Mouse (Mus musculus) forebrain, embryonic 16.5 days (tissue): ENCODE measurements around the gene Acacb. TPM values are rescaled to one million over a fixed set of nuclear protein-coding genes. Genes with fewer than 3 reads are reported as not detected.
A peak's percentile ranks its signal among the peaks of the same experiment; 100 is the strongest.

ENCODE experiments used
- ATAC-seq: fragments of 200-750 bp; cut with Nextera tagmentation; 2 replicates; pipeline ENCODE4 v1.8.0; 2017; ENCODE audit warnings: mild to moderate bottlenecking, moderate library complexity
- H3K27ac ChIP-seq: fragments of 300-500 bp; sonication (generic); 2 replicates; pipeline ENCODE4 v1.5.1; 2014; ENCODE audit warnings: low read length, control low read depth
- H3K27me3 ChIP-seq: fragments of 300-500 bp; sonication (generic); replicated peaks from 2 replicates; pipeline ENCODE4 v1.6.1; 2014; ENCODE audit warnings: low read length; ENCODE audit not compliant: control insufficient read depth, insufficient read depth
- H3K36me3 ChIP-seq: fragments of 300-500 bp; sonication (generic); 2 replicates; pipeline ENCODE4 v1.6.1; 2014; ENCODE audit not compliant: control insufficient read depth, insufficient read depth
- H3K4me1 ChIP-seq: fragments of 300-500 bp; sonication (generic); replicated peaks from 2 replicates; pipeline ENCODE4 v1.6.1; 2014; ENCODE audit warnings: low read length; ENCODE audit not compliant: control insufficient read depth, insufficient read depth
- H3K4me2 ChIP-seq: fragments of 300-500 bp; sonication (generic); 2 replicates; pipeline ENCODE4 v1.6.1; 2014; ENCODE audit warnings: mild to moderate bottlenecking, low read length, control low read depth
- H3K4me3 ChIP-seq: fragments of 300-500 bp; sonication (generic); replicated peaks from 2 replicates; pipeline ENCODE4 v1.5.1; 2014; ENCODE audit warnings: mild to moderate bottlenecking, low read length, control low read depth
- H3K9ac ChIP-seq: fragments of 300-500 bp; sonication (generic); replicated peaks from 2 replicates; pipeline ENCODE4 v1.6.1; 2014; ENCODE audit warnings: low read depth, low read length, control low read depth
- H3K9me3 ChIP-seq: fragments of 300-500 bp; sonication (generic); 2 replicates; pipeline ENCODE4 v1.6.1; 2016; ENCODE audit warnings: low read length; ENCODE audit not compliant: control insufficient read depth
- WGBS: fragments of 180-500 bp; shearing (Covaris S2); extraction: QIAGEN DNeasy Blood & Tissue Kit; methylation state at CpG from one replicate; pipeline ENCODE4 v1.1.7; 2014; 5-methylcytosine and 5-hydroxymethylcytosine counted together
- polyA plus RNA-seq: library from polyadenylated mRNA; unstranded; fragments of >200 nt; fragmentation: Nextera tagmentation; extraction: Ambion mirVana; gene quantifications from 2 replicates; pipeline ENCODE4 v1.2.1, GENCODE M21; 2015

Gene Acacb
- polyA plus RNA-seq, 1 experiment from 2014 or later = 2.9 TPM

DNA sequence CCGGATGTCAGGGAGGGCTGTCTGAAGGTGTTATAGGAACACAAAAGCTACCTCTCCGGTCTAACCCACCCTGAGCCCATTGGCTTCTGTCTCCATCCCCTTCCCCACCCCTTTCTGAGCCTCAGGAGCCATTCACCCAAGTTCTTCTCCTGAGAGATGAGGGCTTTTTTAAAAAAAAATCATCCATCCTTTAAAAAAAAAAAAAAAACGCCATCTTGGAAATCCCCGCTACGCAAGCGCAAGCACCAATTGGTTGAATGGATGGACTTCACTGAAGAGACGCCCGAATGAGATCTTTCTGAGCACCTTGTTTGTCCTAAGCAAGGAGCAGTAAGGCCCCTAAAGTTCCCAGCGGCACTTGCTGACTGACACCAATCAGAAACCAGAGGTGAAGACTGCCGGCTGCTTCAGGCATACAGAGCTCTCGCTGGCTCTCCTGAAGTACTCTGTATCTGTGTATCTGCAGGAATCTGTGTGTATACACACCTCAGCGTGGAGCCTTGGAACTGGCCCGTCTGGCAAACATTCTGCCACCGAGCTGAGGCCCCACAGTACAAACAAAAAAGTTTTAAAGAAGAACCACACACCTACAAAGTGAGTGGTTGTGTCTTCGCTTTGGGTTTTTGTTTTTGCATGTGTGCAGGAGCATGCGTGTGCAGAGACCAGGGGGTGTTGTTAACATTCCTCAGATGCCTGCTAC, 140.7 kb downstream of the Acacb start:
- H3K4me3 ChIP-seq = no peak overlapping the region
- H3K9ac ChIP-seq = no peak overlapping the region
- H3K9me3 ChIP-seq = no peaks in the 10 kb centered on the region
- no peak overlapping the region for H3K4me2 ChIP-seq
- no peak overlapping the region for H3K27ac ChIP-seq
- peaks cover 13% of the 10 kb centered on the region for H3K4me1 ChIP-seq
- no peaks in the 10 kb centered on the region for H3K27me3 ChIP-seq
- 87% methylated on average over 16 of the region's 16 CpGs for WGBS
- no peaks in the 10 kb centered on the region for H3K36me3 ChIP-seq
- no peak for ATAC-seq

DNA sequence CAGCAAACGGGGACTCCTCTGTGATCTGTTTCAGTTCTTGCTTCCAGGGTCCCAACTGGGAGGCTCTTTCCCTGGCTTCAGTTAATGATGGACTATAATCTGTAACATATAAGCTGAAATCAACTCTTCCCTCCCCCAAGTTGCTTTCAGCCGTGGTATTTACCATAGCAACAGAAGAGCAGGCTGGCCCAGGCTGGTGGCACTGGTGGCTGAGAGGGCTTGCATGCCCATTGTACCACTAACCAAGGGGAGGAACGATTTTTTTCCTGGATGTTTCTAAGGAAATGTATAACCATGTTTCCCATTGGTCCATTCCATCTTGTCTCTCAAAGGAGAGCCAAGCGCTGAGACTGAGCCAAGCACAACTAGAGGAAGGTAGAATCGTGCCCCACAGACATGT, 142.1 kb downstream of the Acacb start:
- no peak overlapping the region for H3K4me3 ChIP-seq
- H3K27ac ChIP-seq = no peak overlapping the region
- 84% methylated on average over 5 of the region's 5 CpGs for WGBS

DNA sequence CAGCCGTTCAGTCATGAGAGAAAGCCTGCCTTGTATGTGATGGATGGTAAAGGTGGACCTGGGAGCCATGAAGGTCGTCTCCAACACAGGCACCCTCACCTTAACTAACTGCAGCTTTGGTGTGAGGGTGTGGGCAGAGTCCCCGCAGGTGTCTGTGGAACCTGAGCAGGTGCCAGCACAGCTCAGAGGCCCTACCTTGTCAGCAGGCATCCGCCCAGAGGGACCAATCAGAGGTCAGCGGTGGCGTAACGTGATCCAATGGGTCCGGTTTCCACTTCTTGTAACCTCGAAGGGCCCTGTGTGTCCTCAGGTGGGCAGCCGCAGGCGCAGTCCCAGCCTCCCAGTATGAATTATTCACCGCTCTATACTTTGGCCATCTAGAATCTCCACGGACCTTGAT, 142.5 kb downstream of the Acacb start, which contains the start of gene Myo1h:
Gene Myo1h (plus strand): TSS at position 293 of the 400 bp plus-strand sequence.
- no peak for ATAC-seq
- H3K9ac ChIP-seq = 0 out of 2 replicates have a peak within 1 kb of the TSS, but pooled peaks have one; percentile 2
- no peaks in the 10 kb centered on the region for H3K36me3 ChIP-seq
- H3K4me3 ChIP-seq = no peak within 1 kb of the TSS
- no peak within 1 kb of the TSS for H3K4me2 ChIP-seq
- WGBS = 57% methylated on average over 13 of the region's 13 CpGs
- no peak within 1 kb of the TSS for H3K27ac ChIP-seq
- peaks cover 13% of the 10 kb centered on the region for H3K4me1 ChIP-seq
- H3K27me3 ChIP-seq = no peaks in the 10 kb centered on the region
- H3K9me3 ChIP-seq = no peaks in the 10 kb centered on the region

More for the DNA sequence above, 142.1 kb downstream of the Acacb start:
- ATAC-seq = no peak
- peaks cover 13% of the 10 kb centered on the region for H3K4me1 ChIP-seq
- H3K4me2 ChIP-seq = no peak overlapping the region
- H3K9ac ChIP-seq = no peak overlapping the region
- H3K9me3 ChIP-seq = no peaks in the 10 kb centered on the region
- no peaks in the 10 kb centered on the region for H3K36me3 ChIP-seq
- no peaks in the 10 kb centered on the region for H3K27me3 ChIP-seq

DNA sequence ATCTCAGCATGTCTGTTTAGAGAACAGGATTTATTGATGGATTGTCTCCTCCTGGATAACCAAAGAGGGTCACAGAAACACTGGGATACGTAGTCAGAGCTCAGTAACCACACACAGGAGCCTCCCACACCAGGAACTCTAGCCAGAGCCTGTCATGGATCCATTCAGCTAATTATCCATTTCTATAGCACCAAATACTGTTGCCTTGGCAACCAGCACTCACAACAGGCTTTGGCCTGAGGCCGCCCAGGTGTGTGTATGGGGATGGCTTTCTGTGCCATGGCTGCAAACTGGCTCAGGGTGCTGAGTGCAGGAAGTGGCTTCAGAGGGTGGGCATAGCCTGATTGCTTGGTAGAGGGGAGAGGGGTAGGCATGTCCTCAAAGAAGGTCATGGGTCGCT, 143.7 kb downstream of the Acacb start:
- ATAC-seq = 0 out of 2 replicates have a peak, but pooled peaks have one; percentile 40
- Histone ChIP-seq H3K4me2 (no peak overlapping the region), H3K27me3 (no peaks in the 10 kb centered on the region), H3K4me1 (peaks cover 9% of the 10 kb centered on the region), H3K36me3 (no peaks in the 10 kb centered on the region), H3K9ac (0 out of 2 replicates have a peak overlapping the region, but pooled peaks have one; percentile 2), H3K4me3 (no peak overlapping the region), H3K27ac (no peak overlapping the region), H3K9me3 (no peaks in the 10 kb centered on the region)
- WGBS = 36% methylated on average over 3 of the region's 3 CpGs

DNA sequence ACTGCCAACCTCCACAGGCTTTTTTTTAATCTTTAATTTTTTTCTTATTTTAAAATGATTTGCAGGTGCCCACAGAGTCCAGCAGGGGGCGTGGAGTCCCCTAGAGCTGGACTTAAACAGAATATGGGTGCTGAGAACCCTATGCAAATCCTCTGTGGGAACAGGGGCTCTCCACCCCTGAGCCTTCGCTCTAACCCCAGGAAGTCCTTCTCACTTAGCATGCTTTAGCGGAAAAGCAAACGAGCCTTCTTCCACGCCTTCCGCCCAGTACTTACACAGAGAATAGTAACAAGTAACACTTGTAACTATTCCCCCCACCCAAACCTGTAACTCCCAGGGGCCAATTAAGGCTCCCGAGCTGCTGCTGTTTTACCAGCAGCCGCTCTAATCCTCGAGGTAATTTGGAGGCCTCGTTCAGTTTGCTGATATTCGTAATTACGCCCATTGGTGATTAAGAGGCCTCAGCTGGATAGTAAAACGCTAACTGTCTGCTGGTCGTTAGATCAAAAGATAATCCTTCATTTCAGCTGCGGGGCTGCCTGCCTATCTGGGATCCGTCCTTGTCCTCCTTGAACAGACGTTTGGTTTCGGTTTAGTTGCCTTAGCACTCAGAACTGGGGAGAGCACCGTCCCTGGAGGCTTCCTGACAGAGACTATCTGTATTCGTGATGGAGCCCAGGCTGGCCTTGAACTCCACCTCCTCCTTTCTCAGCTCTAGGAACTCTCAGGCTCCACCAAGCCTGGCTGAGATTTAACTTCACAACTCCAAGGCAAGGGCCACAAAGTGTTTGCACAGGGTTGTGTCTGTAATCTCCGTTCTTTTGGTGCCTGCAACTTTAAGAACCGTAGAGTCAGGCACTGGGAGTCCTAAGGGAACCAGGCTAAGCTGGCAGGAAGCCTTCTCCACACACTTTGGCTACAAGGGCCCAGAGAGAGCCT, 150.6 kb downstream of the Acacb start:
- 0 out of 2 replicates have a peak, but pooled peaks cover 8% of the 10 kb centered on the region for H3K27me3 ChIP-seq
- H3K9ac ChIP-seq = no peak overlapping the region
- WGBS = 13% methylated on average over 22 of the region's 22 CpGs
- H3K4me3 ChIP-seq = no peak overlapping the region
- no peak overlapping the region for H3K27ac ChIP-seq
- no peak for ATAC-seq
- H3K36me3 ChIP-seq = no peaks in the 10 kb centered on the region
- H3K4me2 ChIP-seq = no peak overlapping the region
- no peaks in the 10 kb centered on the region for H3K9me3 ChIP-seq
- peaks cover 21% of the 10 kb centered on the region for H3K4me1 ChIP-seq

DNA sequence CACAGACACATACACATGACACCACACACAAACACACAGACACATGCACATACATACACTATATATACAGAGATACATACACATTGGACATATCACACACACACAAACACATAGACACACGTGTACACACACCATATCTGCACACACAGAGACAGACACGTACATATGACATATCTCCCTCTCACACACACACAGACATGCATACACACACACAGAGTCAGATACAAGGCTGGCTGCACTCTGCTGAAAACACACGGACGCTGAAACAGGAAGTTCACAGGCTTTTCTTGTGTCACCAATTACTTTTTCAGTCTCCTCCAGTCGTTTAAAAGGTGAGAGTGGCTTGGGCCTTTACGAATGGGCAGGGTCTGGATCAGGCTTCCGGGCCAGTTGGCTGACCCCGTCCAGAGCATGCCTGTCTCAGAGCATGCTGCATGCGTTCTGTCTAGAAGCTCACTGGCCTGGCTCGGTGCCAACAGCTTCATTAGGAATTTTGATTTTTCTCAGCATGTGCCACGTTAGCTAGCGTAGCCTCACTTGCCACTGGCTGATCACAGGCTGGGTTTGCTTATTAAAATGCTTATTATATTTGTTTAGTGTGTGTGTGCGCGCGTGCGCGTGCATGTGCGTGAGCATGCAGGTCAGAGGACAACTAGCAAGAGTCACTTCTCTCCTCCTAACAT, 152.0 kb downstream of the Acacb start:
- peak; percentile 55; the same call in 1 of the 2 replicates for ATAC-seq
- Histone ChIP-seq H3K9me3 (no peaks in the 10 kb centered on the region), H3K36me3 (no peaks in the 10 kb centered on the region), H3K27me3 (0 out of 2 replicates have a peak, but pooled peaks cover 8% of the 10 kb centered on the region), H3K27ac (no peak overlapping the region), H3K4me3 (no peak overlapping the region), H3K4me1 (peaks cover 21% of the 10 kb centered on the region), H3K4me2 (no peak overlapping the region), H3K9ac (no peak overlapping the region)
- 37% methylated on average over 18 of the region's 18 CpGs for WGBS

DNA sequence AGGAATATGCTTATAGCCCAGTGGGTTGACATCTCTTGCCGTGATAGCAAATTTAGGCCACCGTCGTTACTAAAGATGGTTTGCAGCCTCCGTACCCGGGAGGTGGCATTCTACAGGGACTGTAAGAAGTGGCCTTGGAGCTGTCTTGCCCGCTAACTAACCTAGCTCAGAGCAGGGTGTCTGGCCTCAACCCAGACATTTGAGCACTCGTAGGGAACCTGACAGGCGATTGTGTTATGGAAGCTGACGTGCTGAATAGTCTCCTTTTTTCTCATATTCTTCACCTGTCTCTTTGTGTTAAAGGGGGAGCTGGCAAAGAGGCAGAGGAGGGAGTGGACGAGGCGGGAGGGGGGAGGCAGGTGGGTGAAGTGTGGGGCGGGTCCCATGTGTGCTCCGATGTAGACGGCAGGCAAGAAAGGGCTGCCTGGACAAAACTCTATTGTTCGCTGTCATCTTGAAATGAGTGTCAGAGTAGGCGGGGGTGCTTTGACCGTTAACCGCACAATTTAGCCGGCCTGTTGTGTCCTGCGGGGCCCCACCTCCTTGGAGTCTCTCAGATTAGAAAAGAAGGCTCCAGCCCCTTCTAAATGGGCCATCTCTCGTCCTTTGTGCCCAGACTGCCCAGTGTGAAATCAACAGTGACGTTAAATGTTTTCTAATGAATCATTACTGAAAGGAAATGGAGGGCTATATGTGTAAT, 153.0 kb downstream of the Acacb start:
- Histone ChIP-seq H3K27ac (no peak overlapping the region; the same call in 1 of the 2 replicates), H3K4me1 (peaks cover 21% of the 10 kb centered on the region), H3K36me3 (no peaks in the 10 kb centered on the region), H3K4me2 (peak overlapping the region; percentile 22), H3K9ac (no peak overlapping the region), H3K27me3 (0 out of 2 replicates have a peak, but pooled peaks cover 8% of the 10 kb centered on the region), H3K4me3 (no peak overlapping the region), H3K9me3 (no peaks in the 10 kb centered on the region)
- no peak for ATAC-seq
- 6% methylated on average over 22 of the region's 22 CpGs for WGBS

DNA sequence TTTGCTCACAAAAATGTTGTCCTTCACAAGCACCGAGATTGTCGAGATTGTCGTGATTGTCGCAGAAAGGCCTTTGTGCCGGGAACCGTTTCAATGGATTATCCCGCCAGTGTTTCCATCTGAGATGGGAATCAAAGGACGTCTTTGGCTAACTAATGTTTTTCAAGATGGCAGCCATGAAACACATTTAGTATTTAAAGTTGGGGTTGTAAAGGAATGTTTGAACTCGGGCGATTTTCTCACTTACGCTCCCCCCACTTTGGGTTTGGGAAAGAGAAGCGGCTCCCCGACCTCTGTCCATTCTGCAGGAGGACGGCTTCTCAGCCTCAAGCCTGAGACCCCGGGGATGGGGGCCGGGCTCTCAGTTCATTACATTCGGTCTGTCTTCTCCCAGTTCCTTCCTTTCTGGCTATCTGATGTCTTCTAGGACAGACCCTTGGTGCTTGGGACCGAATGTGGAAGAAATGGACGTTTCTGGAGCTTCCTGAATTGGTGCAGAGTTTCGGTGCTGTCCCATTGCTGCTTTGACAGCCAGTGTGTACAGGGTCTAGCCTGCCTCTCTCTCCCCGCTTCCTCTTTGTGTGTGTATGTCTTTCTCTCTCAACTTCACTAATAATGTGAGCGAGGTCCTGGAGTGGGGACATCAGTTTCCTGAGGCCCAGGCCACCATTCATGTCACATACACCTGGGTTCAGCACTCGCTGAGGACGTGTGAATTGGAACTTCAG, 153.7 kb downstream of the Acacb start:
- H3K4me2 ChIP-seq = no peak overlapping the region
- ATAC-seq = no peak
- 42% methylated on average over 24 of the region's 24 CpGs for whole genome bisulfite sequencing

More for the DNA sequence above, 153.7 kb downstream of the Acacb start:
- Histone ChIP-seq H3K4me3 (no peak overlapping the region), H3K27me3 (0 out of 2 replicates have a peak, but pooled peaks cover 8% of the 10 kb centered on the region), H3K9ac (no peak overlapping the region), H3K27ac (no peak overlapping the region), H3K4me1 (peaks cover 21% of the 10 kb centered on the region), H3K36me3 (no peaks in the 10 kb centered on the region), H3K9me3 (no peaks in the 10 kb centered on the region)
